Mouse (Mus musculus) liver, adult 2 months (tissue): ENCODE measurements around the gene Atp6v0c. TPM values are rescaled to one million over a fixed set of nuclear protein-coding genes. Genes with fewer than 3 reads are reported as not detected.

Experiments used
- DNase-seq: peaks from one replicate; pipeline ENCODE4 v3.0.0-alpha.2; 2011; ENCODE audit warnings: low read depth, low spot score; ENCODE audit errors: extremely low read depth
- H3K27ac ChIP-seq: fragments of 200-500 bp; replicated peaks from 2 replicates; pipeline ENCODE4 v1.5.1; 2012; ENCODE audit warnings: low read depth, mild to moderate bottlenecking, control low read depth, inconsistent platforms, low read length; ENCODE audit not compliant: insufficient read depth
- H3K27me3 ChIP-seq: fragments of 200-500 bp; 2 replicates; pipeline ENCODE4 v1.6.1; 2012; ENCODE audit warnings: mild to moderate bottlenecking, moderate library complexity, low read length, inconsistent platforms; ENCODE audit not compliant: control insufficient read depth, insufficient read depth
- H3K36me3 ChIP-seq: fragments of 200-500 bp; 2 replicates; pipeline ENCODE4 v1.6.1; 2012; ENCODE audit warnings: low read length, inconsistent platforms; ENCODE audit not compliant: control insufficient read depth, insufficient read depth
- H3K4me1 ChIP-seq: fragments of 200-500 bp; 2 replicates; pipeline ENCODE4 v1.6.1; 2011; ENCODE audit warnings: low read length; ENCODE audit not compliant: control insufficient read depth, insufficient read depth
- H3K4me3 ChIP-seq: fragments of 200-500 bp; 2 replicates; pipeline ENCODE4 v1.5.1; 2011; ENCODE audit warnings: low read depth, mild to moderate bottlenecking, control low read depth, low read length, moderate library complexity; ENCODE audit not compliant: insufficient read depth
- H3K79me2 ChIP-seq: fragments of 200-500 bp; 2 replicates; pipeline ENCODE4 v1.6.1; 2012; ENCODE audit warnings: inconsistent platforms, mild to moderate bottlenecking, low read length, moderate library complexity; ENCODE audit not compliant: control insufficient read depth, insufficient read depth
- H3K9ac ChIP-seq: fragments of 200-500 bp; 2 replicates; pipeline ENCODE4 v1.6.1; 2012; ENCODE audit warnings: low read depth, mild to moderate bottlenecking, control low read depth, inconsistent platforms, low read length
- CTCF ChIP-seq: fragments of 200-500 bp; IDR thresholded peaks from 2 replicates; pipeline ENCODE4 v1.5.1; 2011; ENCODE audit warnings: low read depth, low read length, control low read depth
- POLR2A ChIP-seq: fragments of 200-500 bp; IDR thresholded peaks from 2 replicates; pipeline ENCODE4 v1.6.1; 2011; ENCODE audit warnings: low read length, control low read depth; ENCODE audit not compliant: insufficient read depth; ENCODE audit errors: extremely low read depth
- WGBS: fragments of 180-500 bp; shearing (Covaris S2); methylation state at CpG from one replicate; pipeline ENCODE4 v1.1.7; 2018; 5-methylcytosine and 5-hydroxymethylcytosine counted together
- polyA plus RNA-seq: library from polyadenylated mRNA; depleted of rRNA; stranded (reverse); fragments of >200 nt; gene quantifications from 2 replicates; pipeline ENCODE4 v1.2.3, GENCODE M21; 2012
- total RNA-seq: library from RNA; depleted of rRNA; stranded (reverse); fragments of >200 nt; gene quantifications from 2 replicates; pipeline ENCODE4 v1.2.3, GENCODE M21; 2014

The Atp6v0c gene
- total and polyA plus RNA-seq, 2 experiments: 40.0 to 644 TPM

DNA sequence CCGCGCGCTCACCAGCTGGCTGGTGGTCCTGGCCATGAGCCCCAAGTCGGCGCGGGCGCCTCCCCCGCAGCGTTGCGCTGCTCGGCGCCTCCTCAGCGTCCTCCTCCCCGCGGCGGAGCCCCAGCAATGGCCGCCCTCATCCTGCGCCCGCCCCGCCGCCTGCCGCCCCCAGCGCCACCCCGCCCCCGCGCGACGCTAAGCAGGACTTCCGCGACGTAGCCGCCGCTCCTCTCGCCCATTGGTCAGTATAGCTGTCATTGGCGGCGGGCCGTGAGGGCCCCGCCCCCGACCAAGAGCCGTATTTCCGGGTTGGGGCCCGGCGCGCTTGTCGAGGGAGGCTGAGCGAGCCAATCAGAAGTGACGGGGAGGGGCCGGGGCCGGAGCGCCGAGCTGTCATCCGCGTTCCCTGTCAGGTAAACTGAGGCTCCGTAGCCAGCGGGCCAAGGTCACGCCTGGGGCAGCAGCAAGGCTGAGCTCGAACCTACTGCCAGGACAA is 28.0 kb downstream of the Atp6v0c start:
- peaks cover 16% of the 10 kb centered on the region for H3K4me1 ChIP-seq
- peaks cover 29% of the 10 kb centered on the region; the same call in 1 of the 2 replicates for H3K79me2 ChIP-seq
- H3K36me3 ChIP-seq: no peaks in the 10 kb centered on the region
- DNase-seq: peak; percentile 81
- no peaks in the 10 kb centered on the region for H3K27me3 ChIP-seq
- H3K4me3 ChIP-seq: peak overlapping the region; percentile 93
- under 1% methylated on average over 56 of the region's 57 CpGs for WGBS
- H3K27ac ChIP-seq: peak overlapping the region; percentile 82
- peak; percentile 64; the same call in 1 of the 2 replicates for TF ChIP-seq POLR2A
- TF ChIP-seq CTCF: no peak
- H3K9ac ChIP-seq: peak overlapping the region; percentile 97

DNA sequence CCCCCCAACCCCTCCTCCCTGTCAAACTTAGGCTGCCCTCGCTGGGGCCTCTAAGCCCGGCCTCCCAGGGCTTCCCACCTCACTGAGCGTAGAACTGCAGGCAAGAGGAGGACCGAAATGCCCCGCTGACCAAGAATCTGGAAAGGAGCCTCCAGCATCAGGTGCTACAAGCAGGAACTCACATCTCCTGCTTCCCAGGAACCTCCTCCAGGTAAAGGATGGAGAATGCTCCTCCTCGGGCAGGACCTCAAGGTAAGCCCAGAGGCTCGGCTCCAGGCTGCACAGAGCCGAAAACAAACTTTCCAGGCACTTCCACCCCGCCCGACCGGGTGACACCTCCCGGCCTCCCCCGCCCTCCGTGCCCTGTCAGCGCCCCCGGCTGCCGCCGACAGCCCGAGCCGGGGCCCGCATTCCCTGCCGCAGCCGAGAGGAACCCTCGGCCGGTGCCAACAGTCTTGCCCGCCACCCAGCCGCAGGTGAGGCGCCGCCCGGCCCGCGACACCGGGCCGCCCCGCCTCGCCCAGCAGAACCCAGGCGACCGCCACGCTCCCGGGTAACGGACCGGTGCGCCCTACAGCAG is 28.6 kb downstream of the Atp6v0c start:
- no peaks in the 10 kb centered on the region for H3K36me3 ChIP-seq
- peak; percentile 28 for DNase-seq
- WGBS: under 1% methylated on average over 41 of the region's 43 CpGs
- H3K79me2 ChIP-seq: peaks cover 34% of the 10 kb centered on the region; the same call in 1 of the 2 replicates
- peaks cover 16% of the 10 kb centered on the region for H3K4me1 ChIP-seq
- peak overlapping the region; percentile 97 for H3K9ac ChIP-seq
- peak overlapping the region; percentile 93 for H3K4me3 ChIP-seq
- peak overlapping the region; percentile 82 for H3K27ac ChIP-seq
- H3K27me3 ChIP-seq: no peaks in the 10 kb centered on the region
- TF ChIP-seq CTCF: no peak
- TF ChIP-seq POLR2A: no peak

DNA sequence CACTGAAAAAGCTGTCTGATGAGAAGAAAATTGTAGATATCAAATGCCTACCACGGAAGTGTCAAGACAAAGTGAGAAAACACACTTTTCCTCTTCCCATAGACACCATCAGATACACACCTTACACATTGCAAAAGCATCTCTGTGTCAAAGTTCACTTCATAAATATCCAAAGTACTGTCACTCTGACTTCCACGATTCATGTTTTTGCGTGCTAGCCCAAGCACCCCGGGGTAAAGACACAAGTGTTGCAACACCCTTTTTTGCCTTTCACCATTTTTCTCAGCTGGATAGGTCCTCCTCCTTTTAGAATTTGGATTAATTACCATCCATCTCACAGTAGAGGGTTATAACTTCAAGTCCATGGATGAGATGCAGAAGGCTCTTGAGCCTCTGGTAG is 29.5 kb downstream of the Atp6v0c start:
- Histone ChIP-seq H3K4me3 (no peak overlapping the region), H3K79me2 (peaks cover 38% of the 10 kb centered on the region; the same call in 1 of the 2 replicates), H3K27ac (no peak overlapping the region), H3K36me3 (no peaks in the 10 kb centered on the region), H3K4me1 (peaks cover 16% of the 10 kb centered on the region), H3K27me3 (no peaks in the 10 kb centered on the region), H3K9ac (no peak overlapping the region)
- TF ChIP-seq CTCF: no peak
- no peak for TF ChIP-seq POLR2A
- 25% methylated on average over 4 of the region's 4 CpGs for WGBS
- DNase-seq: peak; percentile 58

DNA sequence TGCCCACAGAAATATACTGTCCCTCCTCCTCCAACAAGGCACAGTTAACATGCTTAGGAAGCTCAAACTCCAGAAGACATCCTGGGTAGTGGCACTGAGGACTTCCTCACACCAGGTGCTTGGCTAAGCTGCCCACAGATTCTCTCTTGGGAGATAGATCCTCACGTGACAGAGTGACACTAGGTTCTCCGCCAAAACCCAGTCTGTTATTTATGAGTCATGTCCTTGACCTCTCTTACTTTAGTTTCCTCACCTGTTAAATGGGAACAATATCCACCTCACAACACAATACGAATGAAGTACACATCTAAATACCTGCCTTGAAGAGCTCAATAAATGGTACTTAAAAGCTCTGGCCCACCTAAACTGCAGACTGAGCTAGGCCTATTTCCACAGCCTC is 30.2 kb downstream of the Atp6v0c start:
- Histone ChIP-seq H3K36me3 (no peaks in the 10 kb centered on the region), H3K27ac (no peak overlapping the region), H3K79me2 (peaks cover 43% of the 10 kb centered on the region; the same call in 1 of the 2 replicates), H3K4me3 (no peak overlapping the region), H3K4me1 (peaks cover 16% of the 10 kb centered on the region), H3K27me3 (no peaks in the 10 kb centered on the region), H3K9ac (no peak overlapping the region)
- peak; percentile 69 for DNase-seq
- TF ChIP-seq POLR2A (no peak), CTCF (no peak)
- WGBS: 14% methylated on average over 3 of the region's 3 CpGs

DNA sequence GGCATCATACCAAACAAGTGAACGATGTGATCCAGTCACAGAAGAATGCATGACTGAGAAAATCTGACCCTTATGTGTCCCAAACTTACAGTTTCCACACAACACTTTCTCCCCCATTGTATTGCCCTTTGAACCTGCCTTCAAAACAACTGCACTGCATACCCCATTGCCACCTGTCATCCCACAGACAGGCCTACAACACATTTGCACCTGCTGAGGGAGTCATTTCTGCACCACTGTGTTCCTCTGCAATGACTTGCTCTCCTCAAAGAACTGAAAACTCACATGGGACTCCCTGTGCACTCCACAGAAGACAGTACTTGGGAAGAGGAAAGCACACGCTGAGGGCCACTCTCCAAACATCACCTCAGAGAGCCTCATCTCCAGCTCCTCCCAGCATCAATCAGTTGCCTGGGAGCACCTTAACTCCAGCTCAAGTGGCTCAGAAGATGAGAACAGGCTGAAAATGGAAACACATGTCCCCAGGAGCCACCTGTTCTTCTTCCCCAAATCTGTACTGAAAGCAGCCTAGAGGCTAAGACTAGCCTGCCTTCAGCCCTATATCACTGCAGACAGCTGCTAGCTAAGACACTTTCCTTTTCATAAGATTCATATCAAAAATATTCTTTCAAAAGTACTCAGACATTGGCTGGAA is 32.1 kb downstream of the Atp6v0c start:
- H3K27me3 ChIP-seq: no peaks in the 10 kb centered on the region
- H3K4me3 ChIP-seq: no peak overlapping the region
- DNase-seq: no peak
- no peak for TF ChIP-seq CTCF
- TF ChIP-seq POLR2A: no peak
- H3K9ac ChIP-seq: no peak overlapping the region
- WGBS: 21% methylated on average over 2 of the region's 2 CpGs
- peaks cover 16% of the 10 kb centered on the region for H3K4me1 ChIP-seq
- H3K27ac ChIP-seq: no peak overlapping the region
- no peaks in the 10 kb centered on the region; the same call in 1 of the 2 replicates for H3K36me3 ChIP-seq
- peaks cover 52% of the 10 kb centered on the region for H3K79me2 ChIP-seq

DNA sequence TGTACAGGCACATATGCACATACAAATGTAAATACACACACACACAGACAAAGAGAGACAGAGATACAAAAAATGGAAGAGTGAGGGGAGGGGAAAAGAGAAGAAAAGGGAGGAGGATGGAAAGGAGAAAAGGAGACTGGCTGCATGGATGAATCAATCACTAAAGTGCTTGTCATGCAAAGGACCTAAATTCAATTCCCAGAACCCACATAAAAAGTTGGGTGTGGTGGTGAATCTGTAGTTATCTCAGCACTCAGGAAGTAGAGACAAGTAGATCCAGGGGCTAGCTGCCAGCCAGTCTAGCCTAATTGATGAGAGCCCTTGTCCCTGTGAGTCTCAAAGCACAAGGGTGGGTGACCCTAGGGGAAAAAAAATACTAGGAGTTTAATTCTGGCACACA is 35.4 kb downstream of the Atp6v0c start:
- Histone ChIP-seq H3K9ac (no peak overlapping the region), H3K36me3 (no peaks in the 10 kb centered on the region; the same call in 1 of the 2 replicates), H3K27ac (no peak overlapping the region), H3K27me3 (no peaks in the 10 kb centered on the region), H3K4me3 (no peak overlapping the region), H3K4me1 (peaks cover 8% of the 10 kb centered on the region), H3K79me2 (peaks cover 62% of the 10 kb centered on the region)
- TF ChIP-seq CTCF (no peak), POLR2A (no peak)
- DNase-seq: no peak
